Comparison of ENCODE assay signal across 19 mouse cellular contexts in the genomic region with DNA sequence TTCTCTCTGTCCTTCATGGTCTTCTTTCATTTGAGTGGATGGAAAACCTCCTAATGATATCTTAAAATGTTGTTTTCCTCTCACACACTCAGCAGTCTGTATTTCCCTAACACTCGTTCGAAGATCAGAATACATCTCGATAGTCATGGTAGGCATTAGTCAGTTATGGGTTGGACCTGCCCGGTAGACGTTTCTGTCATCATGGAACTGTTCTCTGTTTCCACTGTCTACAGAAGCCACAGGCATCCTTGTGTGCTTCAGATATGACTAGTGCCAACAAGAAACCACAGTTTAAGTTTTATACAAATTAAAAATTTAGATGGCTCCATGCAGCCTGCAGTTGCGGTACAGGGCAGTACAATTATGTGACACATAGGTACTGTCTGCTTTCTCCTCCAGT. TPM values are rescaled to one million over a fixed set of nuclear protein-coding genes. Genes with fewer than 3 reads are reported as not detected.
DNase-seq lines count a peak whose midpoint lies in the region; ATAC-seq lines count a peak whose summit lies in the region.
"Had no signal": no experiment of that assay in that cellular context is flagged by ENCODE, and none has a peak within 500 bp of the region (broad histone marks: within the 10 kb centered on the region; RNA-seq: fewer than 3 reads in every experiment).

No protein-coding gene starts in this region.

- intact Hi-C loops in gastrocnemius, postnatal 36 days (cut with DNase I), result no loop called here

- peak; percentile 57 for DNase-seq in CD4-positive helper T cell, adult 2 months (ENCODE audit: low read depth, low spot score)
- DNase-seq in CD4-positive, CD25-positive, alpha-beta regulatory T cell, adult 2 months (ENCODE audit: low read depth, low spot score), result peak; percentile 55
- no peak for DNase-seq in adrenal gland, adult 2 months
- DNase-seq in cerebellum, adult 11 months, result no peak
- DNase-seq in gastrocnemius, postnatal 36 days, result no peak
- DNase-seq: adrenal gland, postnatal 14 days; cerebellum, adult 11-12 months; cerebellum, adult 9-10 months; cerebellum, postnatal 14 days; gastrocnemius, postnatal 10 days; heart, adult 18-20 months; heart, postnatal 10 days; heart, postnatal 4 days; kidney, adult 11 months had no signal

- peak; percentile 83 for ATAC-seq in activated CD4-positive, CD25-positive, alpha-beta regulatory T cell, adult 4 months
- ATAC-seq: forebrain, embryonic 13.5 days; forebrain, embryonic 16.5 days; hindbrain, postnatal 0 days; intestine, embryonic 15.5 days had no signal

RNA-seq across cellular contexts. Expression of a gene that starts 46.7 kb away (rescaled TPM):
- 1 to 10 TPM; 8.4 to 10.0 TPM for polyA plus RNA-seq in activated CD4-positive, CD25-positive, alpha-beta regulatory T cell, adult 4 months (2017; shearing (Covaris generic))
- total RNA-seq in adrenal gland, adult 2 months (2021), result 10 to 100 TPM; 32.8 to 53.7 TPM
- 76.9 and 81.3 TPM in 2 replicates for polyA plus RNA-seq in adrenal gland, adult 2 months (2012; rRNA removed)
- total RNA-seq in gastrocnemius, postnatal 36 days (2021), result 10 to 100 TPM; 15.0 to 17.4 TPM

RNA-seq across cellular contexts. Expression of a gene that starts 54.8 kb away (rescaled TPM):
- polyA plus RNA-seq in activated CD4-positive, CD25-positive, alpha-beta regulatory T cell, adult 4 months (2017; shearing (Covaris generic)), result under 1 TPM in 1 of 2 experiments, not detected in 1; 0.13 TPM
- total RNA-seq in adrenal gland, adult 2 months (2021), result 1 to 10 TPM; 2.8 to 6.4 TPM
- polyA plus RNA-seq in adrenal gland, adult 2 months (2012; rRNA removed), result 2.2 and 2.7 TPM in 2 replicates
- 1 to 10 TPM in 1 of 2 experiments, under 1 TPM in 1; 0.74 to 1.1 TPM for total RNA-seq in gastrocnemius, postnatal 36 days (2021)

Comparison
In these comparisons a context has a peak if more than half of its experiments do, and no peak if none do; other contexts are left out.
1. DNase-seq: peak in CD4-positive helper T cell, adult 2 months (single experiment) and CD4-positive, CD25-positive, alpha-beta regulatory T cell, adult 2 months (single experiment); none in adrenal gland, adult 2 months (single experiment), cerebellum, adult 11 months (single experiment) and gastrocnemius, postnatal 36 days (0 of 2).